Mouse (Mus musculus): ENCODE data around the gene Pias3. TPM values are rescaled to one million over a fixed set of nuclear protein-coding genes. Genes with fewer than 3 reads are reported as not detected.

Gene Pias3
- polyA plus RNA-seq, 1 experiment from 2014 or later, result 35.5 TPM

- 95% methylated on average over 3 of the region's 3 CpGs for WGBS
- Histone ChIP-seq H3K27ac (ENCODE audit: low read depth) (no peak overlapping the region), H3K9me3 (ENCODE audit: control insufficient read depth, low read length) (no peaks in the 10 kb centered on the region), H3K4me2 (ENCODE audit: low read length) (no peak overlapping the region), H3K9ac (ENCODE audit: low read length) (no peak overlapping the region), H3K4me3 (ENCODE audit: low read depth, low read length) (no peak overlapping the region), H3K4me1 (replicated peaks; ENCODE audit: control insufficient read depth, insufficient read depth, low read length) (no peaks in the 10 kb centered on the region), H3K27me3 (replicated peaks; ENCODE audit: control insufficient read depth, insufficient read depth, low read length) (no peaks in the 10 kb centered on the region), H3K36me3 (ENCODE audit: control insufficient read depth, insufficient read depth, low read length) (no peaks in the 10 kb centered on the region)
- ATAC-seq (replicated peaks; ENCODE audit: low FRiP score, low TSS enrichment, low read depth), result no peak
- DNase-seq (ENCODE audit: low spot score), result no peak
These were observed 48.2 kb downstream of the Pias3 start for GRCm38 (mm10) chr3:96744348-96744747.

GRCm38 (mm10) chr3:96746829-96747228 is 50.6 kb downstream of the Pias3 start:
- Histone ChIP-seq H3K4me1 (replicated peaks; ENCODE audit: control insufficient read depth, insufficient read depth, low read length) (no peaks in the 10 kb centered on the region), H3K4me2 (ENCODE audit: low read length) (no peak overlapping the region), H3K9ac (ENCODE audit: low read length) (no peak overlapping the region), H3K27me3 (replicated peaks; ENCODE audit: control insufficient read depth, insufficient read depth, low read length) (no peaks in the 10 kb centered on the region), H3K27ac (ENCODE audit: low read depth) (no peak overlapping the region), H3K9me3 (ENCODE audit: control insufficient read depth, low read length) (no peaks in the 10 kb centered on the region), H3K36me3 (ENCODE audit: control insufficient read depth, insufficient read depth, low read length) (no peaks in the 10 kb centered on the region), H3K4me3 (ENCODE audit: low read depth, low read length) (no peak overlapping the region)
- WGBS, result 58% methylated on average over 1 of the region's 1 CpGs
- no peak for DNase-seq (ENCODE audit: low spot score)
- no peak for ATAC-seq (replicated peaks; ENCODE audit: low FRiP score, low TSS enrichment, low read depth)

Other genes with a start within 250 kb of the Pias3 start
- not detected in 2 replicates for gene BC107364, start 244.1 kb upstream of the Pias3 start, polyA plus RNA-seq (2014; fragmentation: Nextera tagmentation; extraction: Ambion mirVana)
- gene Hfe2, start 171.2 kb upstream of the Pias3 start, polyA plus RNA-seq (2014; fragmentation: Nextera tagmentation; extraction: Ambion mirVana), result 0.11 and 0.28 TPM in 2 replicates
- 149 and 154 TPM in 2 replicates for gene Txnip, start 138.4 kb upstream of the Pias3 start, polyA plus RNA-seq (2014; fragmentation: Nextera tagmentation; extraction: Ambion mirVana)
- 0.37 and 1.6 TPM in 2 replicates for gene Gm16253, start 119.4 kb upstream of the Pias3 start, polyA plus RNA-seq (2014; fragmentation: Nextera tagmentation; extraction: Ambion mirVana)
- 13.6 and 17.4 TPM in 2 replicates for gene Polr3gl, start 102.2 kb upstream of the Pias3 start, polyA plus RNA-seq (2014; fragmentation: Nextera tagmentation; extraction: Ambion mirVana)
- 2.3 and 2.8 TPM in 2 replicates for gene Ankrd34a, start 99.7 kb upstream of the Pias3 start, polyA plus RNA-seq (2014; fragmentation: Nextera tagmentation; extraction: Ambion mirVana)
- 6.7 and 8.3 TPM in 2 replicates for gene Lix1l, start 95.2 kb upstream of the Pias3 start, polyA plus RNA-seq (2014; fragmentation: Nextera tagmentation; extraction: Ambion mirVana)
- gene Rbm8a, start 66.5 kb upstream of the Pias3 start, polyA plus RNA-seq (2014; fragmentation: Nextera tagmentation; extraction: Ambion mirVana), result 137 and 149 TPM in 2 replicates
- gene Pex11b, start 61.0 kb upstream of the Pias3 start, polyA plus RNA-seq (2014; fragmentation: Nextera tagmentation; extraction: Ambion mirVana), result 44.1 and 54.3 TPM in 2 replicates
- gene Gm42957, start 60.9 kb upstream of the Pias3 start, polyA plus RNA-seq (2014; fragmentation: Nextera tagmentation; extraction: Ambion mirVana), result 0.07 and 0.12 TPM in 2 replicates
- 0.61 and 0.86 TPM in 2 replicates for gene Itga10, start 50.8 kb upstream of the Pias3 start, polyA plus RNA-seq (2014; fragmentation: Nextera tagmentation; extraction: Ambion mirVana)
- gene Ankrd35, start 26.3 kb upstream of the Pias3 start, polyA plus RNA-seq (2014; fragmentation: Nextera tagmentation; extraction: Ambion mirVana), result 0.20 and 0.38 TPM in 2 replicates
- 6.3 and 7.5 TPM in 2 replicates for gene Nudt17, start 12.2 kb downstream of the Pias3 start, polyA plus RNA-seq (2014; fragmentation: Nextera tagmentation; extraction: Ambion mirVana)
- gene Polr3c, start 31.2 kb downstream of the Pias3 start, polyA plus RNA-seq (2014; fragmentation: Nextera tagmentation; extraction: Ambion mirVana), result 34.5 and 38.5 TPM in 2 replicates
- 44.6 and 47.2 TPM in 2 replicates for gene Rnf115, start 31.3 kb downstream of the Pias3 start, polyA plus RNA-seq (2014; fragmentation: Nextera tagmentation; extraction: Ambion mirVana)
- 1.1 and 1.3 TPM in 2 replicates for gene Pdzk1, start 132.9 kb downstream of the Pias3 start, polyA plus RNA-seq (2014; fragmentation: Nextera tagmentation; extraction: Ambion mirVana)
- gene Cd160, start 133.0 kb downstream of the Pias3 start, polyA plus RNA-seq (2014; fragmentation: Nextera tagmentation; extraction: Ambion mirVana), result 0.77 and 0.79 TPM in 2 replicates
- 5.2 and 5.4 TPM in 2 replicates for gene Gja5, start 208.3 kb downstream of the Pias3 start, polyA plus RNA-seq (2014; fragmentation: Nextera tagmentation; extraction: Ambion mirVana)
- 51.1 and 52.0 TPM in 2 replicates for gene Gpr89, start 209.0 kb downstream of the Pias3 start, polyA plus RNA-seq (2014; fragmentation: Nextera tagmentation; extraction: Ambion mirVana)
- gene Gja8, start 229.6 kb downstream of the Pias3 start, polyA plus RNA-seq (2014; fragmentation: Nextera tagmentation; extraction: Ambion mirVana), result not detected in 2 replicates